Mouse (Mus musculus) hindbrain, postnatal 0 days (tissue): ENCODE results near the gene Vmn2r8. TPM values are rescaled to one million over a fixed set of nuclear protein-coding genes. Genes with fewer than 3 reads are reported as not detected.

ENCODE experiments used
- ATAC-seq: fragments of 200-750 bp; cut with Nextera tagmentation; 2 replicates; pipeline ENCODE4 v1.8.0; 2017; ENCODE audit warnings: mild to moderate bottlenecking, moderate TSS enrichment, moderate library complexity
- DNase-seq: peaks from one replicate; pipeline ENCODE4 v3.0.0-alpha.2; 2015; ENCODE audit warnings: low spot score
- H3K27ac ChIP-seq: fragments of 300-500 bp; sonication (generic); 2 replicates; pipeline ENCODE4 v1.5.1; 2014; ENCODE audit warnings: mild to moderate bottlenecking
- H3K27me3 ChIP-seq: fragments of 300-500 bp; sonication (generic); 2 replicates; pipeline ENCODE4 v1.6.1; 2014; ENCODE audit warnings: low read length, mixed read lengths; ENCODE audit not compliant: insufficient read depth
- H3K36me3 ChIP-seq: fragments of 300-500 bp; sonication (generic); 2 replicates; pipeline ENCODE4 v1.6.1; 2014; ENCODE audit warnings: low read length, mixed read lengths; ENCODE audit not compliant: insufficient read depth
- H3K4me1 ChIP-seq: fragments of 300-500 bp; sonication (generic); 2 replicates; pipeline ENCODE4 v1.6.1; 2014; ENCODE audit warnings: antibody characterized with exemption, low read length, mixed read lengths; ENCODE audit not compliant: insufficient read depth
- H3K4me2 ChIP-seq: fragments of 300-500 bp; sonication (generic); 2 replicates; pipeline ENCODE4 v1.6.1; 2014; ENCODE audit warnings: low read depth, mild to moderate bottlenecking, low read length, moderate library complexity, mixed read lengths
- H3K4me3 ChIP-seq: fragments of 300-500 bp; sonication (generic); 2 replicates; pipeline ENCODE4 v1.5.1; 2014; ENCODE audit warnings: low read length
- H3K9ac ChIP-seq: fragments of 300-500 bp; sonication (generic); replicated peaks from 2 replicates; pipeline ENCODE4 v1.6.1; 2014; ENCODE audit warnings: mild to moderate bottlenecking, low read length, moderate library complexity, mixed read lengths
- H3K9me3 ChIP-seq: fragments of 300-500 bp; sonication (generic); 2 replicates; pipeline ENCODE4 v1.6.1; 2016; ENCODE audit warnings: low read length, mixed read lengths
- CTCF ChIP-seq: IDR thresholded peaks from 2 replicates; pipeline ENCODE4 v1.5.1; 2016; ENCODE audit warnings: antibody characterized with exemption, control low read depth, low read depth
- WGBS: fragments of 180-500 bp; shearing (Covaris S2); extraction: QIAGEN DNeasy Blood & Tissue Kit; methylation state at CpG from one replicate; pipeline ENCODE4 v1.1.7; 2014; 5-methylcytosine and 5-hydroxymethylcytosine counted together
- polyA plus RNA-seq: library from polyadenylated mRNA; unstranded; fragments of >200 nt; fragmentation: Nextera tagmentation; extraction: Ambion mirVana; gene quantifications from 2 replicates; pipeline ENCODE4 v1.2.1, GENCODE M21; 2015
- total RNA-seq: library from RNA; depleted of rRNA; stranded (reverse); fragments of >200 nt; gene quantifications from 2 replicates; pipeline ENCODE4 v1.2.3, GENCODE M21; 2014; rRNA removed

The Vmn2r8 gene
- total and polyA plus RNA-seq, 2 experiments from 2014 or later, result not detected

GRCm38 (mm10) chr5:108744629-108745028 lies 64.0 kb downstream of the Vmn2r8 start:
- no peaks in the 10 kb centered on the region for H3K4me1 ChIP-seq
- ATAC-seq (no peak), DNase-seq (no peak)
- 87% methylated on average over 3 of the region's 3 CpGs for WGBS
- no peaks in the 10 kb centered on the region for H3K36me3 ChIP-seq
- H3K27me3 ChIP-seq, result no peaks in the 10 kb centered on the region
- TF ChIP-seq CTCF, result no peak
- no peak overlapping the region for H3K9ac ChIP-seq
- no peaks in the 10 kb centered on the region for H3K9me3 ChIP-seq
- no peak overlapping the region for H3K27ac ChIP-seq
- no peak overlapping the region for H3K4me3 ChIP-seq
- H3K4me2 ChIP-seq, result no peak overlapping the region

- H3K9ac ChIP-seq, result no peak overlapping the region
Observed at GRCm38 (mm10) chr5:108743856-108744255, 64.8 kb downstream of the Vmn2r8 start.

GRCm38 (mm10) chr5:108742596-108742995 lies 66.1 kb downstream of the Vmn2r8 start:
- H3K4me3 ChIP-seq, result no peak overlapping the region
- ATAC-seq, result no peak
- no peak overlapping the region for H3K9ac ChIP-seq
- WGBS, result 69% methylated on average over 2 of the region's 2 CpGs
- no peaks in the 10 kb centered on the region for H3K4me1 ChIP-seq
- H3K27me3 ChIP-seq, result no peaks in the 10 kb centered on the region
- no peak for TF ChIP-seq CTCF
- no peak overlapping the region for H3K27ac ChIP-seq
- no peaks in the 10 kb centered on the region for H3K9me3 ChIP-seq
- no peak overlapping the region for H3K4me2 ChIP-seq
- no peaks in the 10 kb centered on the region for H3K36me3 ChIP-seq
- DNase-seq, result no peak

More at GRCm38 (mm10) chr5:108743856-108744255, 64.8 kb downstream of the Vmn2r8 start:
- no peaks in the 10 kb centered on the region for H3K27me3 ChIP-seq
- H3K4me2 ChIP-seq, result no peak overlapping the region
- H3K9me3 ChIP-seq, result no peaks in the 10 kb centered on the region
- no peak overlapping the region for H3K4me3 ChIP-seq
- ATAC-seq (no peak), DNase-seq (no peak)
- no peak overlapping the region for H3K27ac ChIP-seq
- 66% methylated on average over 2 of the region's 2 CpGs for WGBS
- no peaks in the 10 kb centered on the region for H3K36me3 ChIP-seq
- TF ChIP-seq CTCF, result no peak; the same call in 1 of the 2 replicates
- H3K4me1 ChIP-seq, result no peaks in the 10 kb centered on the region

GRCm38 (mm10) chr5:108741844-108742243 lies 66.8 kb downstream of the Vmn2r8 start:
- H3K36me3 ChIP-seq, result no peaks in the 10 kb centered on the region
- no peak overlapping the region for H3K4me2 ChIP-seq
- no peak for TF ChIP-seq CTCF
- H3K4me3 ChIP-seq, result no peak overlapping the region
- H3K4me1 ChIP-seq, result no peaks in the 10 kb centered on the region
- DNase-seq (no peak), ATAC-seq (no peak)
- WGBS, result 82% methylated on average over 2 of the region's 2 CpGs
- H3K27me3 ChIP-seq, result no peaks in the 10 kb centered on the region
- H3K9me3 ChIP-seq, result no peaks in the 10 kb centered on the region
- no peak overlapping the region for H3K9ac ChIP-seq
- H3K27ac ChIP-seq, result no peak overlapping the region

Other genes with a start within 250 kb of the Vmn2r8 start
- 75.5 and 87.8 TPM in 2 replicates for gene Gak, start 179.1 kb downstream of the Vmn2r8 start, total RNA-seq
- gene Gak, start 179.1 kb downstream of the Vmn2r8 start, polyA plus RNA-seq, result 40.2 and 43.5 TPM in 2 replicates
- 43.6 and 50.0 TPM in 2 replicates for gene Tmem175, start 179.1 kb downstream of the Vmn2r8 start, total RNA-seq
- 38.7 and 40.6 TPM in 2 replicates for gene Tmem175, start 179.1 kb downstream of the Vmn2r8 start, polyA plus RNA-seq
- gene Idua, start 148.5 kb downstream of the Vmn2r8 start, total RNA-seq, result 4.9 and 11.4 TPM in 2 replicates
- gene Idua, start 148.5 kb downstream of the Vmn2r8 start, polyA plus RNA-seq, result 8.0 and 8.2 TPM in 2 replicates
- gene Dgkq, start 139.2 kb downstream of the Vmn2r8 start, total RNA-seq, result 48.2 and 64.4 TPM in 2 replicates
- gene Dgkq, start 139.2 kb downstream of the Vmn2r8 start, polyA plus RNA-seq, result 19.3 and 20.0 TPM in 2 replicates
- 6.3 and 12.6 TPM in 2 replicates for gene Slc26a1, start 133.3 kb downstream of the Vmn2r8 start, total RNA-seq
- gene Slc26a1, start 133.3 kb downstream of the Vmn2r8 start, polyA plus RNA-seq, result 3.5 and 3.6 TPM in 2 replicates
- 38.5 and 42.7 TPM in 2 replicates for gene Fgfrl1, start 116.5 kb downstream of the Vmn2r8 start, total RNA-seq
- 11.3 and 12.1 TPM in 2 replicates for gene Fgfrl1, start 116.5 kb downstream of the Vmn2r8 start, polyA plus RNA-seq
- gene Rnf212, start 33.9 kb downstream of the Vmn2r8 start, total RNA-seq, result not detected in 2 replicates
- gene Rnf212, start 33.9 kb downstream of the Vmn2r8 start, polyA plus RNA-seq, result not detected in 2 replicates
- gene Tmed11, start 13.5 kb downstream of the Vmn2r8 start, total RNA-seq, result not detected in 2 replicates
- not detected in 2 replicates for gene Tmed11, start 13.5 kb downstream of the Vmn2r8 start, polyA plus RNA-seq
- gene Vmn2r9, start 43.8 kb upstream of the Vmn2r8 start, total RNA-seq, result not detected in 2 replicates
- not detected in 2 replicates for gene Vmn2r9, start 43.8 kb upstream of the Vmn2r8 start, polyA plus RNA-seq
- not detected in 2 replicates for gene Vmn2r10, start 197.7 kb upstream of the Vmn2r8 start, total RNA-seq
- not detected in 2 replicates for gene Vmn2r10, start 197.7 kb upstream of the Vmn2r8 start, polyA plus RNA-seq